Mouse (Mus musculus) lung, adult 18-20 months (tissue): ENCODE measurements around the gene Mettl7b.
"Not testable (repeated sequence)": the region's sequence is repeated elsewhere in the genome, so short reads cannot be mapped to it uniquely, and the experiment has no call there.

Source experiments
- DNase-seq, 2 experiments: peaks; one replicate each; pipeline ENCODE4 v3.0.0; 2022; ENCODE audit warnings: mixed read lengths in 2 of 2

The Mettl7b gene

GRCm38 (mm10) chr10:128960590-128961584 lies at the start of gene Mettl7b:
Mettl7b (minus strand) TSS chr10:128960988.
- no peak for DNase-seq

GRCm38 (mm10) chr10:129010288-129010841 lies 49.6 kb upstream of the Mettl7b start, which contains the start of gene Olfr763:
Olfr763 (plus strand) TSS chr10:129010791.
- DNase-seq: no peak

GRCm38 (mm10) chr10:129004032-129004920 lies 43.5 kb upstream of the Mettl7b start:
- DNase-seq: no peak

GRCm38 (mm10) chr10:128996523-128997040 lies 35.8 kb upstream of the Mettl7b start:
- no peak for DNase-seq

- DNase-seq: no peak
Measured at GRCm38 (mm10) chr10:128995796-128996195, 35.0 kb upstream of the Mettl7b start.

- no peak for DNase-seq
Measured at GRCm38 (mm10) chr10:128990994-128991393, 30.2 kb upstream of the Mettl7b start.

GRCm38 (mm10) chr10:128990129-128990850 lies 29.5 kb upstream of the Mettl7b start:
- DNase-seq: not testable (repeated sequence)

GRCm38 (mm10) chr10:128989131-128989530 lies 28.3 kb upstream of the Mettl7b start, which contains the start of gene Olfr9:
Olfr9 (plus strand) TSS chr10:128989431.
- not testable (repeated sequence) for DNase-seq

- DNase-seq: peak; percentile 54 to 68
Measured at GRCm38 (mm10) chr10:128980644-128981365, 20.0 kb upstream of the Mettl7b start.

GRCm38 (mm10) chr10:128977522-128978114 lies 16.8 kb upstream of the Mettl7b start:
- DNase-seq: peak; percentile 40 to 58

GRCm38 (mm10) chr10:128976395-128976794 lies 15.6 kb upstream of the Mettl7b start:
- no peak for DNase-seq

- no peak for DNase-seq
Measured at GRCm38 (mm10) chr10:128972841-128973240, 12.1 kb upstream of the Mettl7b start.

GRCm38 (mm10) chr10:128970740-128971250 lies 10.0 kb upstream of the Mettl7b start:
- DNase-seq: peak in 1 of 2 experiments; percentile 26

- peak in 1 of 2 experiments; percentile 48 for DNase-seq
Measured at GRCm38 (mm10) chr10:128968341-128968749, 7.6 kb upstream of the Mettl7b start.

- DNase-seq: no peak
Measured at GRCm38 (mm10) chr10:128965871-128966270, 5.1 kb upstream of the Mettl7b start.

GRCm38 (mm10) chr10:128964961-128965360 lies 4.2 kb upstream of the Mettl7b start:
- DNase-seq: no peak

- no peak for DNase-seq
Measured at GRCm38 (mm10) chr10:128960142-128960541, 646 bp downstream of the Mettl7b start.

- DNase-seq: no peak
Measured at GRCm38 (mm10) chr10:128958340-128958739, 2.4 kb downstream of the Mettl7b start.

- DNase-seq: no peak
Measured at GRCm38 (mm10) chr10:128950208-128950887, 10.4 kb downstream of the Mettl7b start.

GRCm38 (mm10) chr10:128947496-128947895 lies 13.3 kb downstream of the Mettl7b start:
- DNase-seq: no peak
